Mouse (Mus musculus) urinary bladder, postnatal 14 days (tissue): ENCODE measurements around the gene Klhl8.

Experiments
- DNase-seq: peaks from one replicate; pipeline ENCODE4 v3.0.0; 2021; ENCODE audit warnings: low spot score

Klhl8 gene

GRCm38 (mm10) chr5:103846609-103847008, 64.5 kb downstream of the Klhl8 start:
- DNase-seq = no peak

- DNase-seq = no peak
Measured at GRCm38 (mm10) chr5:103846154-103846551, 64.9 kb downstream of the Klhl8 start.

- DNase-seq = no peak
Measured at GRCm38 (mm10) chr5:103845418-103846153, 65.5 kb downstream of the Klhl8 start.

GRCm38 (mm10) chr5:103843938-103844337, 67.1 kb downstream of the Klhl8 start:
- DNase-seq = peak; percentile 44

GRCm38 (mm10) chr5:103839265-103839626, 71.8 kb downstream of the Klhl8 start:
- DNase-seq = no peak

- no peak for DNase-seq
Measured at GRCm38 (mm10) chr5:103838550-103839264, 72.4 kb downstream of the Klhl8 start.

- DNase-seq = no peak
Measured at GRCm38 (mm10) chr5:103836148-103836784, 74.8 kb downstream of the Klhl8 start.

GRCm38 (mm10) chr5:103835471-103836147, 75.5 kb downstream of the Klhl8 start:
- DNase-seq = no peak

- DNase-seq = no peak
Measured at GRCm38 (mm10) chr5:103830886-103831285, 80.2 kb downstream of the Klhl8 start.

- no peak for DNase-seq
Measured at GRCm38 (mm10) chr5:103829158-103829557, 81.9 kb downstream of the Klhl8 start.

- DNase-seq = no peak
Measured at GRCm38 (mm10) chr5:103828729-103829128, 82.3 kb downstream of the Klhl8 start.

- no peak for DNase-seq
Measured at GRCm38 (mm10) chr5:103828304-103828703, 82.8 kb downstream of the Klhl8 start.

- peak; percentile 74 for DNase-seq
Measured at GRCm38 (mm10) chr5:103822949-103823348, 88.1 kb downstream of the Klhl8 start.

- DNase-seq = peak; percentile 9
Measured at GRCm38 (mm10) chr5:103821500-103822298, 89.4 kb downstream of the Klhl8 start.

GRCm38 (mm10) chr5:103821062-103821461, 90.0 kb downstream of the Klhl8 start:
- DNase-seq = peak; percentile 41

GRCm38 (mm10) chr5:103819674-103820073, 91.4 kb downstream of the Klhl8 start:
- DNase-seq = no peak

- DNase-seq = no peak
Measured at GRCm38 (mm10) chr5:103818602-103819001, 92.5 kb downstream of the Klhl8 start.

- DNase-seq = peak; percentile 70
Measured at GRCm38 (mm10) chr5:103817754-103818153, 93.3 kb downstream of the Klhl8 start.

GRCm38 (mm10) chr5:103816718-103817117, 94.3 kb downstream of the Klhl8 start:
- DNase-seq = no peak

GRCm38 (mm10) chr5:103815249-103815617, 95.8 kb downstream of the Klhl8 start:
- DNase-seq = no peak

GRCm38 (mm10) chr5:103814551-103815248, 96.4 kb downstream of the Klhl8 start:
- DNase-seq = peak; percentile 32
